Mouse (Mus musculus) layer of hippocampus, adult 2 months (tissue): ENCODE results near the gene Kazald1. TPM values are rescaled to one million over a fixed set of nuclear protein-coding genes. Genes with fewer than 3 reads are reported as not detected.

Experiments
- DNase-seq, 2 experiments: peaks; one replicate each; pipeline ENCODE4 v3.0.0; 2022; ENCODE audit warnings: low spot score in 2 of 2
- H3K27ac ChIP-seq: fragments of 200-600 bp; 2 replicates; pipeline ENCODE4 v1.8.1; 2022
- H3K4me3 ChIP-seq: fragments of 200-600 bp; 2 replicates; pipeline ENCODE4 v1.8.1; 2022; ENCODE audit warnings: mild to moderate bottlenecking
- CTCF ChIP-seq: fragments of 200-600 bp; conservative IDR thresholded peaks from 2 replicates; pipeline ENCODE4 v1.8.1; 2022; ENCODE audit warnings: antibody characterized with exemption, mild to moderate bottlenecking, moderate library complexity
- total RNA-seq, 2 experiments: library from RNA; stranded (reverse); gene quantifications; 2 replicates each; pipeline ENCODE4 v1.2.3; 2021

Kazald1 gene
- total RNA-seq, 2 experiments from 2014 or later, result 1.4 to 1.9 TPM

DNA sequence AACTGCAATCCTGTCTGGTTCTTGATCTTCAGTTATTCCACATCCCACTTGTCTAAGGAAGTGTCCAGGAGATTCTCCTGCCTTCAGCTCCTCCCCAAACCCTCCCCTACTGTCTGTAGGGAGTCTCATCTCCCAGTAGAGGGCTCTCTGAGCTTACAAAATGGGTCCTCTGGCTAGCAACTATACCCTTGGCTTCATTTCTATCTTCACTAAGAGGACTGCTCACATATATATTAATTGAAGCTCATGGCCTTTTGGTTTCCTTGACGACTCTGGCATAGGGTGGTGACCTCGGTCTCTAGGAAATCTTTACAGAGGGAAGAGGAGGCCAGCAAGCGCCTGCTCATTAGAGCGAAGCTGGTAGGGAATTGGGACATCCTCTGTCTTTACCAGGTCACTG is 18.7 kb upstream of the Kazald1 start:
- Histone ChIP-seq H3K4me3 (no peak overlapping the region), H3K27ac (peak overlapping the region; percentile 64)
- peak in 1 of 2 experiments; percentile 47 for DNase-seq
- peak; percentile 85 for TF ChIP-seq CTCF

- peak overlapping the region; percentile 92 for H3K27ac ChIP-seq
- no peak for TF ChIP-seq CTCF
- DNase-seq, result no peak
- no peak overlapping the region; the same call in 1 of the 2 replicates for H3K4me3 ChIP-seq
Measured at GRCm38 (mm10) chr19:45056908-45057698, 17.9 kb upstream of the Kazald1 start.

GRCm38 (mm10) chr19:45057724-45058112 is 17.3 kb upstream of the Kazald1 start:
- peak overlapping the region; percentile 92 for H3K27ac ChIP-seq
- no peak for TF ChIP-seq CTCF
- DNase-seq, result no peak
- H3K4me3 ChIP-seq, result peak overlapping the region; percentile 54

GRCm38 (mm10) chr19:45058113-45058839 is 16.8 kb upstream of the Kazald1 start:
- H3K27ac ChIP-seq, result peak overlapping the region; percentile 92
- TF ChIP-seq CTCF, result no peak
- H3K4me3 ChIP-seq, result peak overlapping the region; percentile 54
- DNase-seq, result peak; percentile 91 to 94

DNA sequence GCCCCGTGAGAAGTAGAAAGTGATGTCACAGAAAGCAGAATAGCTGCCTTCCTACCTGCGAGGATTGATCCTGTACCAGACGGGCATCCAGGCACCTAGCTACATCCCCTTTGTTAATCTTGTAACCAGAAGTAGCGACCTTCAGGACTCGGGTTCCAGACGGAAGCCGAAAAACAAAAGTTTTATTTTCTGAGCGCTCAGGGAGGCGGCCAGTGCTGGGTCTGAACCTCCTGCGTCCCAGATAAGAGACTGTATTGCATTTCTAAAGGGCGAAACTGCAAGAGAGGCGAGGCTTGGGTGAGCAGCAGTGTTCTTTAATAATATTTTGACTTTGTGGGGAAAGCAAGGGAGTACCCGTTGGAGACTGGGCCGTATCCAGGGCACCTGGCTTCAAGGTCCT is 16.2 kb upstream of the Kazald1 start:
- no peak for DNase-seq
- Histone ChIP-seq H3K27ac (peak overlapping the region; percentile 92), H3K4me3 (peak overlapping the region; percentile 54)
- no peak for TF ChIP-seq CTCF

DNA sequence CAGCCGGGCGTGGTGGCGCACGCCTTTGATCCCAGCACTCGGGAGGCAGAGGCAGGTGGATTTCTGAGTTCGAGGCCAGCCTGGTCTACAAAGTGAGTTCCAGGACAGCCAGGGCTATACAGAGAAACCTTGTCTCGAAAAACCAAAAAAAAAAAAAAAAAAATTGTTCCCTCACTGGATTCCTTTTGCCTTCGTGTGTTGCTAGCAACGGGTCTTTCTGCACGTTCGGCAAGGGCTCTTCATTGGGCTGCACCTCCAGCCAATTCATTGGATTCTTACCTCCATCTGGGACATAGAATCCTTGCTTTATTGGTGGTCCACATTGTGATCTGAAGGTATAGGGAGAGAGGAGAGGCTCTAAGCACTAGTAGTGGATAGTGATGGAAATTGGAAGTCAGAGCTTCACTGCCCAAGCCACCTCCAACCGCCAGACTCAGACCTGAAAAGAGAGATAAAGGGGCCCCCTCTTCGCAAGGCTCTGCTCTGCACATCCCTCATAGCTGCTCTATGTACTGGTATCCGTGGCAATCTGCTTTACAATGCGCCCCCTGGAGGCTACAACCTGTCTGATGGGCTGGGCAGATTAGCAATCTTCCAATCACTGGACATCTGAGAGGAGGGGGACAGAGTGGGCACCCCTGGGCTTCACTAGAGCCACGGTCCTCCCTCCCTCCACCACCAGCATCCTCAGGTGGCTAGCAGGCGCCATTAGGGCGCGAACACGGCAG is 11.3 kb upstream of the Kazald1 start:
- H3K4me3 ChIP-seq, result no peak overlapping the region
- peak; percentile 84 for TF ChIP-seq CTCF

GRCm38 (mm10) chr19:45065226-45065625 is 9.8 kb upstream of the Kazald1 start:
- H3K4me3 ChIP-seq, result no peak overlapping the region
- no peak for DNase-seq
- no peak overlapping the region for H3K27ac ChIP-seq
- 0 out of 2 replicates have a peak, but pooled peaks have one; percentile 7 for TF ChIP-seq CTCF

More for the DNA sequence above, 11.3 kb upstream of the Kazald1 start:
- DNase-seq, result peak in 1 of 2 experiments; percentile 61
- no peak overlapping the region for H3K27ac ChIP-seq

- DNase-seq, result no peak
- H3K4me3 ChIP-seq, result no peak overlapping the region
- H3K27ac ChIP-seq, result no peak overlapping the region
- no peak for TF ChIP-seq CTCF
Measured at GRCm38 (mm10) chr19:45067170-45067569, 7.9 kb upstream of the Kazald1 start.

DNA sequence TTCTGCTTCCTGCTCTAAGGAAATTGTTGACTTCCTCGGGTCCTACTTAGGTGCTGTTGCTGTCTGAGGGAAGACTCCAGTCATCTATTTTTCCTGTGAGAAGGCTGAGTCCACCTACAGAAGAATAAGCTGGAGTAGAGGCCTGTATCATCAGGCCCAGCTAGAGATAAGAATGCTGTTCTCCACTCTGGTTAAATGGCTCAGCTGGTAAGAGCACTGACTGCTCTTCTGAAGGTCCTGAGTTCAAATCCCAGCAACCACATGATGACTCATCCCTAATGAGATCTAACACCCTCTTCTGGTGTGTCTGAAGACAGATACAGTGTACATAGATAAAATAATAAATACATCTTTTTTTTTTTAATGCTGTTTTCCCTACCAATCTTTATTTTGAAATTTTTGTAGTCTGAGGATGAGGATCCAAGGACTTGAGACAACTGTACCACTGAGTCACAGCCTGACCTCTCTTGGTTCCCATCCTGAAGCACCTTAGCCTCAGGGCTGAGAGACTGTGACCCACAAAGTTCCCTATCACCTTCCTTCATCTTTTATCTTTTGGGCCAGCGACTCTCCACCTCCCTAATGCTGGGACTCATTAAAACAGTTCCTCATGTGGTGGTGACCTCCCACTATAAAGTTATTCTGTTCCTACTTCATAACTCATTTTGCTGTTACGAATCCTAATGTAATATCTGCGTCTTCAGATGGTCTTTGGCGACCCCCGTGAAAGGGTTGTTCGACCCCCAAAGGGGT is 7.1 kb upstream of the Kazald1 start:
- Histone ChIP-seq H3K27ac (no peak overlapping the region), H3K4me3 (no peak overlapping the region)
- no peak for TF ChIP-seq CTCF
- DNase-seq, result no peak

DNA sequence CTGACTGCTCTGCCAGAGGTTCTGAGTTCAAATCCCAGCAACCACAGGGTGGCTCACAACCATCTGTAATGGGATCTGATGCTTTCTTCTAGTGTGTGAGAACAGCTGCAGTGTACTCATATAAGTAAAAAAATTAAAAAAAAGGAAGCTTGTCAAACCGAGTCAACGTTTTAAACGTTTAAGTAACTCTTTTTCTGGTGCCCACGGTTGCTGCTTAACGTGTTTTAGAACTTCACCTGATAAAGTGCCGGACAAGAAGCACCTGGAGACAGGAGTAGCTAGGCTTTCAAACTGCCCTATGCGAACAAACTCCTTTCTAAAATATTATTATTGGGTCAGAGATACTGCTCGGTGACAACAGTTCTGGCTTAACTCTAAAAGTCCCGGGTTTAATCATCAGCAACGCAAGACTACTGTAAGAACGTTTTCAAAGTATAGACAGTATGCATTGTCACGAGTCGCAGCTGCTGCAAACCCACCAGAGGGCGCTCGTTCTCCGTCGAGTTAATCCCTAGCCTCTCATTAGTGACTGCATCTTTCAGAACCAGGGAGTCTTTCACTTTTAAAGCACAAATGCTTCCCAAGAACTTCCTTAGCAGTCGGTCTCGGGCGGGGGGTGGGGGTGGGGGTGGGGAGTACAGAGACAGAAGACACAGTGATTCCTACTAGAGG is 1.0 kb upstream of the Kazald1 start:
- H3K27ac ChIP-seq, result peak overlapping the region; percentile 100; the same call in 1 of the 2 replicates
- peak overlapping the region; percentile 93 for H3K4me3 ChIP-seq
- DNase-seq, result peak; percentile 63 to 86
- TF ChIP-seq CTCF, result peak; percentile 84

DNA sequence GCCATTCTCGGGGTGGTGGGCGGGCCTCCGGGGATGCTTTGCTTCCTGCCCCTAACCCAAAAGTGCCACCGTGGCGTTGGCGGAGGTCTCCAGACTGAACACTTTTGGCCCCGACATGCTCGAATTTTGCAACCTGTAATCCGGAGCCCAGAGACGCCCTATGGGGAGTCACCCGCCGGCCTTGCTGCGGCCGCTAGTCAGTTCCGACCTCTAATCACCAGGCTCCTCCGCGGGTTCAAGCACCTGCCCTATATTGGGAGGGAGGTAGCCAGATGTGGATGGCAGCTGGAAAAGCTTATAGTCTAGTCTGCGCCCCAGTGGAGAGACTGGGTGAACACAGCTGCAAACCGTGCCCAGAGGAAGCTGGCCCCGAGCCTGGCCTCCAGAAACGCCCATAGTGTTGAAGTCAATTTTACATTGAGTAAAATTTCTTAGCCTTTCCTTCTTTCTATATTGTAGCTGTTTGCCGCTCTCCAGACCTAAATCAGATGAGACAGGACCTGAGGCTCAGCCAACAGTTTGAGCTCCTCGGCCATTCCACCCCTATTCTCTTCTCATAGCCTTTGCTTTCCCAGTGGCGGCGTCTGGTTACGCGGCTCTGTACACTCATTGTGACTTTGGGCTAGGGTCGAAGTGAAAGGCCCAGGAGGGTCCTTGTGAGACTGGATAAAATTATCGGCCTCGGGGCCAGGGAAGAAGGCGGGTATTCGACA is 438 bp downstream of the Kazald1 start:
- no peak for TF ChIP-seq CTCF
- no peak for DNase-seq
- Histone ChIP-seq H3K4me3 (peak overlapping the region; percentile 93), H3K27ac (peak overlapping the region; percentile 100)
